10 mouse cellular contexts compared by ENCODE assay signal in genomic region chr9:78983734-78984133, GRCm38 (mm10).
A peak's percentile ranks its signal among the peaks of the same experiment; 100 is the strongest.
DNase-seq lines count a peak whose midpoint lies in the region.
"Had no signal": no experiment of that assay in that cellular context is flagged by ENCODE, and none has a peak within 500 bp of the region (broad histone marks: within the 10 kb centered on the region; RNA-seq: fewer than 3 reads in every experiment).

No protein-coding gene starts in this region.

- intact Hi-C loops in left cerebral cortex, postnatal 25 days (cut with DNase I): no loop called here
- intact Hi-C loops in gastrocnemius, postnatal 36 days (cut with DNase I): no loop called here
- intact Hi-C loops in heart, postnatal 10 days (cut with DNase I): no loop called here

- DNase-seq in 3T3-L1 (ENCODE audit: low read depth, low spot score): peak; percentile 3
- peak; percentile 32 for DNase-seq in brain, embryonic 18.5 days (ENCODE audit: low read depth, low spot score)
- DNase-seq in layer of hippocampus, adult 8-10 months (ENCODE audit: low spot score in 2 of 2): peak; percentile 45 to 49
- DNase-seq in left cerebral cortex, postnatal 25 days (ENCODE audit: low spot score in 2 of 2): peak; percentile 42 to 79
- no peak for DNase-seq in kidney, adult 11 months
- no peak for DNase-seq in gastrocnemius, postnatal 36 days
- no peak for DNase-seq in heart, postnatal 10 days
- DNase-seq: adrenal gland, postnatal 10 days; cerebellum, adult 2 months; thymus, postnatal 25 days had no signal

Comparison
In these comparisons a context has a peak if more than half of its experiments do, and no peak if none do; other contexts are left out.
1. DNase-seq: peak in 3T3-L1 (single experiment), brain, embryonic 18.5 days (single experiment), layer of hippocampus, adult 8-10 months (2 of 2) and left cerebral cortex, postnatal 25 days (2 of 2); none in kidney, adult 11 months (single experiment), gastrocnemius, postnatal 36 days (0 of 2) and heart, postnatal 10 days (0 of 2).